Mouse (Mus musculus): ENCODE measurements around the gene Cacna1b.

Gene Cacna1b

GRCm38 (mm10) chr2:24719645-24720379, 43.1 kb downstream of the Cacna1b start:
- in situ Hi-C loops (cut with MseI, MboI): no loop called here

GRCm38 (mm10) chr2:24718906-24719305, 44.0 kb downstream of the Cacna1b start:
- in situ Hi-C loops (cut with MseI, MboI): no loop called here

DNA sequence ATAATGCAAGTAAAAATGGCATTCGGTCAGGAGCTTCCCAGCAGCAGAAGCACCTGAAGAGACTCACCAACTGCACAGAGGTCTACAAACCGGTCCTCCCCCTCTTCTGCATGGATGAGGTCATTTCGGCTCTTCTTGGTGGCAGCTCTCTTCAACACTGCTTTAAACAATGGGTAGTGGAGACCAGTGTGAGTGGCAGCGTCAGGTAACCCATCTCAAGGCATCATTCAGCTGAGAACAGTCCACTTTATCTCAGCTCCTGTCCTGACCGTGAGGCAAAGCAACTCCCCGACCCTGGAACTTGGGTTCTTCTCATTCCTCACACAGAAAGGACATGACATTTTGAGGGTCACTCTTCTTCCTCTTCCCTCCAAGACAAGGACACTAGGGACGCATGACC, 45.0 kb downstream of the Cacna1b start:
- in situ Hi-C loops (cut with MseI, MboI): no loop called here

- in situ Hi-C loops (cut with MseI, MboI): no loop called here
Observed at GRCm38 (mm10) chr2:24717461-24717860, 45.5 kb downstream of the Cacna1b start.

DNA sequence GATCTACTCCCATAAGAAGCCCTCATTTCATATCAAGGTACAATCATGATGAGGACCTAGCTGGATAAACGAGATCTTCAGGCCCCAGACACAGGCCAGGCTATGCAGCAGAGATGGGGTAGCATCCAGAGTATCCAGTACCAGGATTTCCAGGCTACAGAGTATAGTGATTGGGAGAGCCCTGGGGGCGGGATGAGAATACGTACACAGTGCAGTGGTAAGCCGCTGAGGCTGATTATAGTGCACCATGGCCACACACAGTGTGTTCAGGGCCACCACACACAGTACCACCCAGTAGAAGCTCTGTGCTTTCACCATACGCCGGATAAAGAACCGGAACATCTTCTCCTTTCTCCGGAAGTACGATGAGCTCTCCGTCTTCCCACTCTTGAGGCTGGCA, 57.0 kb downstream of the Cacna1b start:
- in situ Hi-C loops (cut with MseI, MboI): no loop called here

- in situ Hi-C loops (cut with MseI, MboI): no loop called here
Observed at GRCm38 (mm10) chr2:24702208-24702957, 60.6 kb downstream of the Cacna1b start.

GRCm38 (mm10) chr2:24697281-24697980, 65.5 kb downstream of the Cacna1b start:
- in situ Hi-C loops (cut with MseI, MboI): no loop called here

- in situ Hi-C loops (cut with MseI, MboI): no loop called here
Observed at GRCm38 (mm10) chr2:24692371-24692770, 70.6 kb downstream of the Cacna1b start.

GRCm38 (mm10) chr2:24690356-24690755, 72.6 kb downstream of the Cacna1b start:
- in situ Hi-C loops (cut with MseI, MboI): no loop called here

- in situ Hi-C loops (cut with MseI, MboI): no loop called here
Observed at GRCm38 (mm10) chr2:24685347-24685746, 77.6 kb downstream of the Cacna1b start.

DNA sequence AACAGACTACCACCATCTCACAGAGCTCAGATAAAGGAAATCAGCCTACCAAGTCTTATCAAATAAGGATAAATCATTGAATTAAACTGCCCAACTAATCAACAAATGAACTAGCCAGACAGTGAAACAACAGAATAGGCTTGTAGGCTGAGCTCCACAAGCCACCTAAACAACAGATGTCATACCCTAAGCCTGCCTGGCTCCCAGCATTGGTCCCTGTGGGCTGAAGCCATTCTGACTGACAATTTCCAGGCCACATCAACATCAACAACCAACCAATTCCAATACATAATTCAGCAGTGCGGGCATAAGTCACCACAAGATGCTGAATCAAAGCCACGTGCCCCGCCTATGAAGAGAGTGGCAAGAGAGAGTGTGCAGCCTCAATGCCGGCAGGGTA, 78.2 kb downstream of the Cacna1b start:
- in situ Hi-C loops (cut with MseI, MboI): no loop called here

- in situ Hi-C loops (cut with MseI, MboI): no loop called here
Observed at GRCm38 (mm10) chr2:24683266-24683665, 79.7 kb downstream of the Cacna1b start.

DNA sequence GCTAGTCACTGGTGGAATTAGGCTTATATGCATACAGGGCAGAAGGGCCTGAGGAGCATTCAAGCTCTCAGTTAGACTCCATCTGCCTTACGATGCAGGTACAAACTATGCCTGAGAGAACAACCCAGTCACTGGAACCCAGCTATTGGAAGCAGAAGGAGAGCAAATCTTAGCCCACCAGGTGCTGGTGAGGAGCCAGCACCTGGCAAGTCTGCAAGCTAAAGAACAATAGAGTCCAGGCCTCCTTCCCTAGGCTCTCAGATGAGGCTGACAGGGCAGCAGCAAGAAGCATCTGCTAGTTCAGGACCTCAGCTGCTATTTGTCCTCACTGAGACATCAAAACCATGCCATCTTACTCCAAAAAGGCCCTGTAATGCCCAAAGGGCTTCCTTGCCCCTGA, 82.2 kb downstream of the Cacna1b start:
- in situ Hi-C loops (cut with MseI, MboI): no loop called here

- in situ Hi-C loops (cut with MseI, MboI): no loop called here
Observed at GRCm38 (mm10) chr2:24680176-24680575, 82.8 kb downstream of the Cacna1b start.

- in situ Hi-C loops (cut with MseI, MboI): no loop called here
Observed at GRCm38 (mm10) chr2:24679012-24679651, 83.8 kb downstream of the Cacna1b start.

DNA sequence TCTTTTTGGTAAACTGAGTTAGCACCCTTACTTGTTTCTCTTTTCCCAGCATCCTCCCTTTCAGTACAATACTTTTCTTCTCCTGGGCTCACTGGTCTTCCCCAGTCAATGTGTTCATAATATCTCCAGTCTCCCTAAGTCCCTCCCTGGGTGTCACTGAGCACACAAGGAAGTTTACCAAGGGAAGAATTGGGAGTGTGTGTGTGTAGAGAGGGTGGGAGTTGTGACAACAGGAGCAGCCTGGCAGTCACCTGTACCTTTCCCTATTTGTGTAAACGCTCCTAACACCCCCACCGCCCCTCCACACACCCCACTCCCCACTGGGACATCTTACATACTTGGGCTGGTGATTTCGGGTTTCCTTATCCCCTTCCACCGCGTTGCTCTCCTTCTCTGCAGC, 84.4 kb downstream of the Cacna1b start:
- in situ Hi-C loops (cut with MseI, MboI): no loop called here

- in situ Hi-C loops (cut with MseI, MboI): no loop called here
Observed at GRCm38 (mm10) chr2:24678110-24678509, 84.8 kb downstream of the Cacna1b start.

- in situ Hi-C loops (cut with MseI, MboI): no loop called here
Observed at GRCm38 (mm10) chr2:24677629-24678028, 85.3 kb downstream of the Cacna1b start.

GRCm38 (mm10) chr2:24674432-24675006, 88.4 kb downstream of the Cacna1b start:
- in situ Hi-C loops (cut with MseI, MboI): no loop called here

- in situ Hi-C loops (cut with MseI, MboI): no loop called here
Observed at GRCm38 (mm10) chr2:24668598-24668997, 94.4 kb downstream of the Cacna1b start.

DNA sequence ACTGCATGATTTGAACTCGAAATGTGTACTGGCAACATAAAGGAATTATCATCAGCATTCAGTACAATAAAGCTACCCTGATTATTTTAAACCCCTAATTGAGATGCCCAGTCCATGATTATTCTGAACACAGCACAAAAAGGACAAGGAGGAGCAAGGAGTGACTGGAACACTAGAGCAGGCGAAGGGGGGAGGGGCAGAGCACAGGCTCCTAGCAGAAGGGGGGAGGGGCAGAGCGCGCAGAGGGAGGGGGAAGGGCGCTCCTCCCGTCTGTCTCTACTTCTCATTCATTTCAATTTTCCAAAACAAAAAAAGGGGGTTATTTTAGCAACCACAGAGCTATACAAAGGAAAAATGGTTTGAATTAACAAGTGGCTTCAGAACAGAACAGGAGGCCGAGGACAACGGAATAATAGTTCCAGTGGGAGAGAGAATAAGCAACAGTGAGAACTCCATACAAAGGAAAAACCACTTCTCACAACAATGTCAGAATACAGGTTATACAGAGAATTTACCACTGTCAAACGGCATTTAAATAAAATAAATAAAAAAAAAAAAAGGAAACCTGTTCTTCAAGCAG, 98.2 kb downstream of the Cacna1b start:
- in situ Hi-C loops (cut with MseI, MboI): no loop called here

Data from mouse trophoblast stem cell (cell line).